Mouse (Mus musculus) lung, embryonic 16.5 days (tissue): Measurements from ENCODE around the gene Zscan5b. TPM values are rescaled to one million over a fixed set of nuclear protein-coding genes. Genes with fewer than 3 reads are reported as not detected.
A peak's percentile ranks its signal among the peaks of the same experiment; 100 is the strongest.

Source experiments
- ATAC-seq: fragments of 200-750 bp; cut with Nextera tagmentation; 2 replicates; pipeline ENCODE4 v1.8.0; 2017; ENCODE audit warnings: low read depth, mild to moderate bottlenecking, moderate library complexity
- H3K27ac ChIP-seq: fragments of 300-500 bp; sonication (generic); 2 replicates; pipeline ENCODE4 v1.5.1; 2014; ENCODE audit warnings: mild to moderate bottlenecking, control low read depth, low read length
- H3K27me3 ChIP-seq: fragments of 300-500 bp; sonication (generic); 2 replicates; pipeline ENCODE4 v1.6.1; 2014; ENCODE audit warnings: low read depth, low read length, mixed read lengths; ENCODE audit not compliant: control insufficient read depth, insufficient read depth
- H3K36me3 ChIP-seq: fragments of 300-500 bp; sonication (generic); 2 replicates; pipeline ENCODE4 v1.6.1; 2014; ENCODE audit warnings: low read length; ENCODE audit not compliant: control insufficient read depth, insufficient read depth
- H3K4me1 ChIP-seq: fragments of 300-500 bp; sonication (generic); replicated peaks from 2 replicates; pipeline ENCODE4 v1.6.1; 2014; ENCODE audit warnings: low read length, mixed read lengths; ENCODE audit not compliant: control insufficient read depth, insufficient read depth
- H3K4me2 ChIP-seq: fragments of 300-500 bp; sonication (generic); 2 replicates; pipeline ENCODE4 v1.6.1; 2014; ENCODE audit warnings: low read depth, low read length, control low read depth
- H3K4me3 ChIP-seq: fragments of 300-500 bp; sonication (generic); 2 replicates; pipeline ENCODE4 v1.5.1; 2014; ENCODE audit warnings: mild to moderate bottlenecking, low read length, control low read depth
- H3K9ac ChIP-seq: fragments of 300-500 bp; sonication (generic); 2 replicates; pipeline ENCODE4 v1.6.1; 2014; ENCODE audit warnings: low read length, control low read depth
- H3K9me3 ChIP-seq: fragments of 300-500 bp; sonication (generic); 2 replicates; pipeline ENCODE4 v1.6.1; 2016; ENCODE audit warnings: low read length; ENCODE audit not compliant: control insufficient read depth
- WGBS: fragments of 180-500 bp; shearing (Covaris S2); extraction: QIAGEN DNeasy Blood & Tissue Kit; methylation state at CpG from one replicate; pipeline ENCODE4 v1.1.7; 2014; 5-methylcytosine and 5-hydroxymethylcytosine counted together
- polyA plus RNA-seq: library from polyadenylated mRNA; unstranded; fragments of >200 nt; fragmentation: Nextera tagmentation; extraction: Ambion mirVana; gene quantifications from 2 replicates; pipeline ENCODE4 v1.2.1, GENCODE M21; 2015

The Zscan5b gene
- polyA plus RNA-seq, 1 experiment from 2014 or later = not detected

DNA sequence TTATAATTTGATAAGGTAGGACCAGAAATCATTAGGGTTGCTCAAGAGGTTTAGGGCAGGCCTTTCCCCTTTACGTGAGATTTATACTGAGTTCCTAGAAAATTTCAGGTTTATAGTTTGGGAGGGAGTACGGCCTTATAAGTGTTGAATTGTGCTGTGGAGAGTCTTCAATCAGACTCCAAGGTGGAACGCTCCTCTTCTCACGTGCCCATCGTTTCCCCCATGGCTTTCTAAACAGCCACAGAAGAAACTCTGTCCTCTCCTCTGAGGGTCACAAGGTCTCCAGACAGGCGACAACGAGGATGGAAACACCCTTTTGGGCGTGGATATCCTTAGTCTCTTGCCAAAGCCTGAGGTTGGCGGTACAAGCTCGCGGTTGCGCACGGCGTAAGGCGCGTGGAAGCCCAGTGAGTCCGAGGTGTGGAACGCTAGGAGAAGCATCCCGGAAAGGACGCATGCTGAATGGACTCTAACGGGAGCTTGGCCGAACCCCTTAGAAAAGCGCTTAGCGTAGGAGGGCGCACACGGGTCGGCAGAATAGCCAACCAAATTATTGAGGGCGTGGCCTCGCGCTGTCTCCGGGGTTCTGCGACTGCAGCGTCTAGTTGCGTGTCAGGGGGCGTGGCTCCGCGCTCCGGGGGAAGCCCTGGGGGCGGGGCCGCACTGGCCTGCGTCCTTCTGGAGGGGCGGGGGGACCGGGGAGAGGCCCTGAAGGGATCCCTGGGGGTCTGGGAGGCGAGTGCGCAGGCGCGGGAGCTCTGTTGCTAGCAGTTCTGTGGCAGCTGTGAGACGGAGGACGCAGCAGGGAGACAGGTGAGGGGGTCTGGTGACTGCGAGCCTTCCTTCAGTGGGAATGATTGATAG lies 64.0 kb downstream of the Zscan5b start, which contains the start of gene Zfp667:
TSS of gene Zfp667 (plus strand) at position 738 of the 864 bp plus-strand sequence.
- Histone ChIP-seq H3K4me1 (peaks cover 2% of the 10 kb centered on the region; the same call in 1 of the 2 replicates), H3K27ac (peak within 1 kb of the TSS; percentile 84), H3K9ac (peak within 1 kb of the TSS; percentile 74), H3K36me3 (no peaks in the 10 kb centered on the region), H3K27me3 (no peaks in the 10 kb centered on the region), H3K4me3 (peak within 1 kb of the TSS; percentile 64), H3K9me3 (no peaks in the 10 kb centered on the region), H3K4me2 (peak within 1 kb of the TSS; percentile 76)
- peak; percentile 91 for ATAC-seq
- WGBS = 2% methylated on average over 50 of the region's 50 CpGs

DNA sequence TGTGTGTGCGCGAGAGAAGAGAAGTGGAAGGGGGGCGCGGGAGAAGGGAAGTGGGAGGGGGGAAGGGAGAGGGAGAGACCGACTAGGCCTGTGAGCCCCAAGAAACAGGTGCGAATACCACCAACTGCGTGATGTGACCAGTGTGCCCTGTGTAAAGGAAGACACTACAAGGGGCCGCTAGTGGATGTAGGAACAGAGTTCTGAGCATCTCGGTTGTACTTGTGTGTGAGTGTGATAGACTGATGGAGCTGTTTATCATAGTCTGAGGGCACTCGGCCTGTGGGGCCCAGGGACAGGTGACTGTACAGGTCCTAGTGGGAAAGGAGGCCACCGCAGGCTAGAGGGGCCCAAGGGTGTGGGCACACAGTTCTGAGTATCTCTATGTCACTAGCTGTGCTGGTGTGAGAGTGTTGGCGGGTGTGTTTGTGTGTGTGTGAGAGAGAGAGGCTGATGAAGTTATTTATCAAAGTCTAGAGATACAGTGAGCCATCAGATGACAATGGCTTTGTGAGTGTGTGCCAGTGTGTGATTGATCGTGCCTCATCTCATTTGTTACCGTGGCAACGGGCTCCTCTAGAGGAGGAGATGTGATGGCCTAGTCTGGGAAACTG lies 64.9 kb downstream of the Zscan5b start:
- Histone ChIP-seq H3K36me3 (no peaks in the 10 kb centered on the region), H3K4me3 (peak overlapping the region; percentile 64), H3K4me1 (peaks cover 2% of the 10 kb centered on the region; the same call in 1 of the 2 replicates), H3K9me3 (no peaks in the 10 kb centered on the region), H3K9ac (peak overlapping the region; percentile 59), H3K4me2 (peak overlapping the region; percentile 76), H3K27ac (no peak overlapping the region), H3K27me3 (no peaks in the 10 kb centered on the region)
- ATAC-seq = no peak; the same call in none of the 2 replicates
- 15% methylated on average over 15 of the region's 15 CpGs for whole genome bisulfite sequencing

Other genes starting within 250 kb of the Zscan5b start
- not detected in 2 replicates for gene Vmn1r65, start 211.3 kb upstream of the Zscan5b start, polyA plus RNA-seq
- not detected in 2 replicates for gene Nlrp4c, start 177.1 kb upstream of the Zscan5b start, polyA plus RNA-seq
- 22.6 and 23.0 TPM in 2 replicates for gene Zfp787, start 66.3 kb upstream of the Zscan5b start, polyA plus RNA-seq
- 48.4 and 53.1 TPM in 2 replicates for gene Zfp444, start 50.1 kb upstream of the Zscan5b start, polyA plus RNA-seq
- gene Galp, start 25.2 kb upstream of the Zscan5b start, polyA plus RNA-seq = not detected in 2 replicates
- not detected in 2 replicates for gene Epp13, start 30.4 kb downstream of the Zscan5b start, polyA plus RNA-seq
- gene Zfp667, start 64.3 kb downstream of the Zscan5b start, polyA plus RNA-seq = 6.9 and 7.2 TPM in 2 replicates
- gene Zfp583, start 109.0 kb downstream of the Zscan5b start, polyA plus RNA-seq = 6.6 and 6.9 TPM in 2 replicates
- 1.5 and 1.8 TPM in 2 replicates for gene Gm3854, start 121.5 kb downstream of the Zscan5b start, polyA plus RNA-seq
- gene Zfp78, start 141.0 kb downstream of the Zscan5b start, polyA plus RNA-seq = 3.1 TPM in 2 replicates
- 9.5 and 10.5 TPM in 2 replicates for gene Zfp28, start 161.0 kb downstream of the Zscan5b start, polyA plus RNA-seq
- gene Smim17, start 176.4 kb downstream of the Zscan5b start, polyA plus RNA-seq = 0.25 TPM in 1 of 2 replicates, not detected in the other
- gene Gm20715, start 188.0 kb downstream of the Zscan5b start, polyA plus RNA-seq = not detected in 2 replicates
- gene Olfr1344, start 216.4 kb downstream of the Zscan5b start, polyA plus RNA-seq = not detected in 2 replicates
- not detected in 2 replicates for gene Olfr1336, start 233.9 kb downstream of the Zscan5b start, polyA plus RNA-seq
- not detected in 2 replicates for gene Olfr1346, start 244.8 kb downstream of the Zscan5b start, polyA plus RNA-seq